8 mouse cellular contexts compared by ENCODE assay signal in genomic region chr9:120976158-120976557, GRCm38 (mm10). TPM values are rescaled to one million over a fixed set of nuclear protein-coding genes. Genes with fewer than 3 reads are reported as not detected.
DNase-seq lines count a peak whose midpoint lies in the region; ATAC-seq lines count a peak whose summit lies in the region.

No protein-coding gene starts in this region.

- no peak overlapping the region for H3K4me3 ChIP-seq in hindbrain, embryonic 15.5 days
- H3K4me3 ChIP-seq in hindbrain, embryonic 11.5 days (ENCODE audit: low read depth, low read length) = no peak overlapping the region
- H3K4me3 ChIP-seq in heart, embryonic 12.5 days = no peak overlapping the region
- no peak overlapping the region for H3K4me3 ChIP-seq in limb, embryonic 15.5 days
- H3K4me3 ChIP-seq in liver, embryonic 12.5 days = no peak overlapping the region

- H3K9me3 ChIP-seq in hindbrain, embryonic 15.5 days = no peaks in the 10 kb centered on the region
- no peaks in the 10 kb centered on the region for H3K9me3 ChIP-seq in hindbrain, embryonic 11.5 days (ENCODE audit: control insufficient read depth, low read length)
- H3K9me3 ChIP-seq in heart, embryonic 12.5 days (replicated peaks) = no peaks in the 10 kb centered on the region
- H3K9me3 ChIP-seq in limb, embryonic 15.5 days = no peaks in the 10 kb centered on the region
- no peaks in the 10 kb centered on the region for H3K9me3 ChIP-seq in liver, embryonic 12.5 days (replicated peaks)

- H3K9ac ChIP-seq in hindbrain, embryonic 15.5 days = no peak overlapping the region
- H3K9ac ChIP-seq in hindbrain, embryonic 11.5 days (ENCODE audit: low read depth, low read length) = no peak overlapping the region
- no peak overlapping the region for H3K9ac ChIP-seq in heart, embryonic 12.5 days
- H3K9ac ChIP-seq in limb, embryonic 15.5 days = no peak overlapping the region
- H3K9ac ChIP-seq in liver, embryonic 12.5 days = no peak overlapping the region

- no peaks in the 10 kb centered on the region for H3K27me3 ChIP-seq in hindbrain, embryonic 15.5 days
- no peaks in the 10 kb centered on the region for H3K27me3 ChIP-seq in hindbrain, embryonic 11.5 days (ENCODE audit: control insufficient read depth, insufficient read depth, low read length)
- H3K27me3 ChIP-seq in heart, embryonic 12.5 days (replicated peaks) = no peaks in the 10 kb centered on the region
- no peaks in the 10 kb centered on the region for H3K27me3 ChIP-seq in limb, embryonic 15.5 days
- H3K27me3 ChIP-seq in liver, embryonic 12.5 days (replicated peaks) = no peaks in the 10 kb centered on the region

- 54% methylated on average over 5 of the region's 5 CpGs for WGBS in hindbrain, embryonic 15.5 days
- WGBS in hindbrain, embryonic 11.5 days = 83% methylated on average over 5 of the region's 5 CpGs
- 60% methylated on average over 5 of the region's 5 CpGs for WGBS in heart, embryonic 12.5 days
- 31% methylated on average over 5 of the region's 5 CpGs for whole genome bisulfite sequencing in limb, embryonic 15.5 days
- 75% methylated on average over 5 of the region's 5 CpGs for WGBS in liver, embryonic 12.5 days (ENCODE audit: insufficient replicate concordance)

- peaks cover 6% of the 10 kb centered on the region; the same call in 1 of the 2 replicates for H3K4me1 ChIP-seq in hindbrain, embryonic 15.5 days (replicated peaks)
- no peaks in the 10 kb centered on the region for H3K4me1 ChIP-seq in hindbrain, embryonic 11.5 days (replicated peaks; ENCODE audit: control insufficient read depth, insufficient read depth, low read length)
- peaks cover 4% of the 10 kb centered on the region for H3K4me1 ChIP-seq in heart, embryonic 12.5 days (replicated peaks)
- peaks cover 26% of the 10 kb centered on the region for H3K4me1 ChIP-seq in limb, embryonic 15.5 days
- no peaks in the 10 kb centered on the region for H3K4me1 ChIP-seq in liver, embryonic 12.5 days

- no peak overlapping the region for H3K4me2 ChIP-seq in hindbrain, embryonic 15.5 days
- no peak overlapping the region for H3K4me2 ChIP-seq in hindbrain, embryonic 11.5 days (replicated peaks; ENCODE audit: low read depth, low read length)
- H3K4me2 ChIP-seq in heart, embryonic 12.5 days = no peak overlapping the region
- no peak overlapping the region for H3K4me2 ChIP-seq in limb, embryonic 15.5 days
- H3K4me2 ChIP-seq in liver, embryonic 12.5 days = no peak overlapping the region

- peak; percentile 80 for ATAC-seq in hindbrain, embryonic 15.5 days (ENCODE audit: low FRiP score, low read depth)
- ATAC-seq in hindbrain, embryonic 11.5 days (ENCODE audit: low FRiP score) = no peak
- peak; percentile 24; the same call in 1 of the 2 replicates for ATAC-seq in heart, embryonic 12.5 days (ENCODE audit: insufficient number of reproducible peaks, low FRiP score)
- peak; percentile 74 for ATAC-seq in limb, embryonic 15.5 days (ENCODE audit: insufficient number of reproducible peaks, low FRiP score, low TSS enrichment, low read depth)
- ATAC-seq in liver, embryonic 12.5 days = no peak

- H3K36me3 ChIP-seq in hindbrain, embryonic 15.5 days = no peaks in the 10 kb centered on the region
- no peaks in the 10 kb centered on the region for H3K36me3 ChIP-seq in hindbrain, embryonic 11.5 days (ENCODE audit: control insufficient read depth, insufficient read depth, low read length)
- no peaks in the 10 kb centered on the region for H3K36me3 ChIP-seq in heart, embryonic 12.5 days
- H3K36me3 ChIP-seq in limb, embryonic 15.5 days = no peaks in the 10 kb centered on the region
- H3K36me3 ChIP-seq in liver, embryonic 12.5 days = no peaks in the 10 kb centered on the region

- H3K27ac ChIP-seq in hindbrain, embryonic 15.5 days (replicated peaks) = 0 out of 2 replicates have a peak overlapping the region, but pooled peaks have one; percentile 28
- no peak overlapping the region for H3K27ac ChIP-seq in hindbrain, embryonic 11.5 days (ENCODE audit: low read depth, low read length)
- no peak overlapping the region for H3K27ac ChIP-seq in heart, embryonic 12.5 days (ENCODE audit: poor library complexity, severe bottlenecking)
- peak overlapping the region; percentile 80 for H3K27ac ChIP-seq in limb, embryonic 15.5 days
- no peak overlapping the region for H3K27ac ChIP-seq in liver, embryonic 12.5 days

- no peak for DNase-seq in hindbrain, embryonic 11.5 days (ENCODE audit: low spot score)
- DNase-seq in adipocyte (ENCODE audit: low spot score) = peak; percentile 91
- no peak for DNase-seq in thymus, postnatal 4 days
- no peak for DNase-seq in testis, postnatal 10 days (ENCODE audit: low spot score)

RNA-seq across cellular contexts. Expression of gene Ctnnb1, which starts 47.1 kb away (rescaled TPM):
- polyA plus RNA-seq in hindbrain, embryonic 15.5 days (2015; fragmentation: Nextera tagmentation; extraction: Ambion mirVana) = 367 and 394 TPM in 2 replicates
- polyA plus RNA-seq in hindbrain, embryonic 11.5 days (2014; fragmentation: Nextera tagmentation; extraction: Ambion mirVana) = 804 and 817 TPM in 2 replicates
- 397 and 414 TPM in 2 replicates for polyA plus RNA-seq in heart, embryonic 12.5 days (2016; fragmentation: Nextera tagmentation; extraction: Ambion mirVana)
- 567 and 601 TPM in 2 replicates for polyA plus RNA-seq in limb, embryonic 15.5 days (2015; fragmentation: Nextera tagmentation; extraction: Ambion mirVana)
- 158 and 161 TPM in 2 replicates for polyA plus RNA-seq in liver, embryonic 12.5 days (2016; fragmentation: Nextera tagmentation; extraction: Ambion mirVana)

Comparison
In these comparisons a context has a peak if more than half of its experiments do, and no peak if none do; other contexts are left out.
1. ATAC-seq: peak in hindbrain, embryonic 15.5 days (single experiment), heart, embryonic 12.5 days (single experiment) and limb, embryonic 15.5 days (single experiment); none in hindbrain, embryonic 11.5 days (single experiment) and liver, embryonic 12.5 days (single experiment).
2. H3K27ac ChIP-seq: peak in hindbrain, embryonic 15.5 days (single experiment) and limb, embryonic 15.5 days (single experiment); none in hindbrain, embryonic 11.5 days (single experiment), heart, embryonic 12.5 days (single experiment) and liver, embryonic 12.5 days (single experiment).